Mouse (Mus musculus): ENCODE data around the gene 3110082I17Rik.

DNA sequence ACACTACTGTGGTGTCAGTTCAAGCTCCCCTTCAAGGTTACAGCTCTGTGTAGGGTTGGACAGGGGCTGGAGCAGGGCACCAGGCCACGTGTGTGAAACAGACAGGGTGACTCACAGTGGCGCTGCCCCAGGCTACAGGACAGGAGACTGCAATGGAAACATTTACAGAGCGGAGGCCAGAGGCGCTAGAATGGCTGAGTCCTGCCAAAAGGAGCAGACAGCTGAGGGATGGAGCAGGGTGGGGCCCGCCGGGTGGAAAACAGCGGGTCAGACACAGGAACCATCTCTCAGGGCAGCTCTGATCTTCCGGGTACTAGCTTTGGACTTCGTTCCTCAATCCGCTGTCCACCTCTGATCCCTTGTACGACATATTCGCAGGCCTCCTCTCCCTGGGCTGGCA, 50.9 kb downstream of the 3110082I17Rik start:
- no peak for TF ChIP-seq CTCF (IDR thresholded peaks at IDR 0.05; ENCODE audit: extremely low read depth, insufficient read length, insufficient replicate concordance, low read depth, low read length)
- no peak for TF ChIP-seq POLR2A (IDR thresholded peaks at IDR 0.05; ENCODE audit: low read depth, low read length)
